Mouse (Mus musculus): ENCODE results near the gene Fam229a. TPM values are rescaled to one million over a fixed set of nuclear protein-coding genes. Genes with fewer than 3 reads are reported as not detected.

The Fam229a gene
- polyA plus RNA-seq, 1 experiment from 2014 or later: 0.88 TPM

- ATAC-seq (peak; percentile 92), DNase-seq (peak; percentile 100)
- H3K9me3 ChIP-seq (ENCODE audit: low read length): no peaks in the 10 kb centered on the region
- peak within 1 kb of the TSS; percentile 99 for H3K9ac ChIP-seq (replicated peaks)
- H3K4me3 ChIP-seq (ENCODE audit: low read depth, low read length): peak within 1 kb of the TSS; percentile 100
- no peak for TF ChIP-seq CTCF (IDR thresholded peaks at IDR 0.05; ENCODE audit: low read depth)
- TF ChIP-seq EP300 (IDR thresholded peaks at IDR 0.05; ENCODE audit: low read depth): peak; percentile 93
- peaks cover 23% of the 10 kb centered on the region; the same call in 1 of the 2 replicates for H3K4me1 ChIP-seq (ENCODE audit: insufficient read depth)
- peak within 1 kb of the TSS; percentile 99 for H3K27ac ChIP-seq (ENCODE audit: low read depth)
- H3K4me2 ChIP-seq (ENCODE audit: low read depth, low read length): peak within 1 kb of the TSS; percentile 85
- peaks cover 21% of the 10 kb centered on the region for H3K36me3 ChIP-seq (replicated peaks; ENCODE audit: insufficient read depth, low read length)
- under 1% methylated on average over 46 of the region's 46 CpGs for WGBS (ENCODE audit: insufficient replicate concordance)
- no peaks in the 10 kb centered on the region for H3K27me3 ChIP-seq (ENCODE audit: insufficient read depth, low read length)
Observed at GRCm38 (mm10) chr4:129461183-129461960, 29.6 kb upstream of the Fam229a start, which contains the start of gene Bsdc1. Gene Bsdc1, plus strand, starts transcription at chr4:129461581.

DNA sequence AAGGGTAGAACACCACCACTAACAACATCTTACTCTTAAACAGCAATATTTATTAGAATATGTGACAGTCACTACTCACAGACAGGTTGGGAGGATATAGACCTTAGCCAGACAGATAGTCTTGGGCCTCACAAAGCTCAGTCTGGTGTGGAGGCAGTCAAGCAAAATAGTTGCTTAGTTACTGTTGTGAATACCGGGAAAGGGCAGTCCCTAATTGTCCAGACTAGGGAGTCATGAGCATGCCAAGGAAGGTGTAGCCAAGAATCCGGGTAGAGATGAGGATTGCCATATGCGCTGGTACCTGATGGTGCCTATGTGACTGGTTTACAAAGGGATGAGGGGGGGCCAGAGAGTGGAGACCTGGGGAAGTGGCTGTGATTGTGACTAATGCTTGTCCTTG is 28.9 kb upstream of the Fam229a start:
- Histone ChIP-seq H3K27ac (ENCODE audit: low read depth) (peak overlapping the region; percentile 99), H3K36me3 (replicated peaks; ENCODE audit: insufficient read depth, low read length) (peaks cover 28% of the 10 kb centered on the region), H3K27me3 (ENCODE audit: insufficient read depth, low read length) (no peaks in the 10 kb centered on the region), H3K9me3 (ENCODE audit: low read length) (no peaks in the 10 kb centered on the region), H3K4me2 (ENCODE audit: low read depth, low read length) (peak overlapping the region; percentile 79), H3K9ac (replicated peaks) (peak overlapping the region; percentile 99), H3K4me3 (ENCODE audit: low read depth, low read length) (peak overlapping the region; percentile 100), H3K4me1 (ENCODE audit: insufficient read depth) (peaks cover 23% of the 10 kb centered on the region; the same call in 1 of the 2 replicates)
- no peak for DNase-seq
- 27% methylated on average over 3 of the region's 3 CpGs for WGBS (ENCODE audit: insufficient replicate concordance)
- ATAC-seq: no peak
- no peak for TF ChIP-seq CTCF (IDR thresholded peaks at IDR 0.05; ENCODE audit: low read depth)
- TF ChIP-seq EP300 (IDR thresholded peaks at IDR 0.05; ENCODE audit: low read depth): no peak

GRCm38 (mm10) chr4:129463097-129464059 is 27.6 kb upstream of the Fam229a start:
- H3K36me3 ChIP-seq (replicated peaks; ENCODE audit: insufficient read depth, low read length): peaks cover 41% of the 10 kb centered on the region
- peak overlapping the region; percentile 79 for H3K4me2 ChIP-seq (ENCODE audit: low read depth, low read length)
- ATAC-seq (peak; percentile 67), DNase-seq (peak; percentile 66)
- H3K27me3 ChIP-seq (ENCODE audit: insufficient read depth, low read length): no peaks in the 10 kb centered on the region
- 54% methylated on average over 24 of the region's 24 CpGs for WGBS (ENCODE audit: insufficient replicate concordance)
- peak overlapping the region; percentile 99 for H3K9ac ChIP-seq (replicated peaks)
- H3K9me3 ChIP-seq (ENCODE audit: low read length): no peaks in the 10 kb centered on the region
- peak overlapping the region; percentile 99 for H3K27ac ChIP-seq (ENCODE audit: low read depth)
- peak overlapping the region; percentile 100 for H3K4me3 ChIP-seq (ENCODE audit: low read depth, low read length)
- TF ChIP-seq CTCF (IDR thresholded peaks at IDR 0.05; ENCODE audit: low read depth) (no peak), EP300 (IDR thresholded peaks at IDR 0.05; ENCODE audit: low read depth) (peak; percentile 97)
- peaks cover 23% of the 10 kb centered on the region; the same call in 1 of the 2 replicates for H3K4me1 ChIP-seq (ENCODE audit: insufficient read depth)

- peaks cover 50% of the 10 kb centered on the region for H3K36me3 ChIP-seq (replicated peaks; ENCODE audit: insufficient read depth, low read length)
- H3K27ac ChIP-seq (ENCODE audit: low read depth): peak overlapping the region; percentile 99
- no peaks in the 10 kb centered on the region for H3K27me3 ChIP-seq (ENCODE audit: insufficient read depth, low read length)
- peaks cover 23% of the 10 kb centered on the region; the same call in 1 of the 2 replicates for H3K4me1 ChIP-seq (ENCODE audit: insufficient read depth)
- WGBS (ENCODE audit: insufficient replicate concordance): 59% methylated on average over 4 of the region's 4 CpGs
- peak overlapping the region; percentile 100; the same call in 1 of the 2 replicates for H3K4me3 ChIP-seq (ENCODE audit: low read depth, low read length)
- no peaks in the 10 kb centered on the region for H3K9me3 ChIP-seq (ENCODE audit: low read length)
- ATAC-seq (peak; percentile 22), DNase-seq (peak; percentile 60)
- TF ChIP-seq CTCF (IDR thresholded peaks at IDR 0.05; ENCODE audit: low read depth) (no peak), EP300 (IDR thresholded peaks at IDR 0.05; ENCODE audit: low read depth) (0 out of 2 replicates have a peak, but pooled peaks have one; percentile 8)
- peak overlapping the region; percentile 58 for H3K9ac ChIP-seq (replicated peaks)
- H3K4me2 ChIP-seq (ENCODE audit: low read depth, low read length): peak overlapping the region; percentile 79
Observed at GRCm38 (mm10) chr4:129464286-129464815, 26.6 kb upstream of the Fam229a start.

DNA sequence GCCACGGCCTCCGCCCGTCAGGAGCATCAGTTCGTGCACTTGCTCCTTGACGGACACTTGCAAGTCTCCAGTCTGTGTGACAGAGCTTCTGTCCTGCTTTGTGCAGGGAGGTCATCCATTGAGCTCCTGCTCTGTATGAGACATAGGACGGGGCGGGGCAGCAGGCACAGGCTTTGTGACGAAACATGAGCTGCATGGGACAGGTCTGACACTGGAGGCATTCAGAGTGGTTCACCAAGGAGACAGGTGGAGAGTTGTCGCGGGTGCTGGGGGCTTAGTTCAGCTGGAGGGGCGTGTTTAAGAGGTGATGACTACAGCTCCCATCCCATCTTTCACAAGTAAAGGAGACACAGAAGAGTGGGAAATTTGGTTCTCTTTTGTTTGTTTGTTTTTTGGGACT is 14.9 kb upstream of the Fam229a start:
- Histone ChIP-seq H3K36me3 (replicated peaks; ENCODE audit: insufficient read depth, low read length) (peaks cover 91% of the 10 kb centered on the region), H3K4me2 (ENCODE audit: low read depth, low read length) (no peak overlapping the region), H3K27me3 (ENCODE audit: insufficient read depth, low read length) (no peaks in the 10 kb centered on the region), H3K9ac (replicated peaks) (no peak overlapping the region), H3K4me1 (ENCODE audit: insufficient read depth) (no peaks in the 10 kb centered on the region), H3K4me3 (ENCODE audit: low read depth, low read length) (no peak overlapping the region), H3K9me3 (ENCODE audit: low read length) (no peaks in the 10 kb centered on the region), H3K27ac (ENCODE audit: low read depth) (no peak overlapping the region)
- no peak for DNase-seq
- ATAC-seq: no peak
- no peak for TF ChIP-seq CTCF (IDR thresholded peaks at IDR 0.05; ENCODE audit: low read depth)
- 88% methylated on average over 11 of the region's 11 CpGs for WGBS (ENCODE audit: insufficient replicate concordance)

All from liver, postnatal 0 days (tissue).